Mouse (Mus musculus) lung, postnatal 25 days (tissue): ENCODE measurements at regions not wholly inside any gene's neighbourhood (a gene's known extent, or its start where the extent isn't known, plus 50 kb on each side); places are given as distances from the start of the nearest gene placed in this dataset.

ENCODE experiments used
- DNase-seq: peaks from one replicate; pipeline ENCODE4 v3.0.0; 2022; ENCODE audit warnings: low spot score

DNA sequence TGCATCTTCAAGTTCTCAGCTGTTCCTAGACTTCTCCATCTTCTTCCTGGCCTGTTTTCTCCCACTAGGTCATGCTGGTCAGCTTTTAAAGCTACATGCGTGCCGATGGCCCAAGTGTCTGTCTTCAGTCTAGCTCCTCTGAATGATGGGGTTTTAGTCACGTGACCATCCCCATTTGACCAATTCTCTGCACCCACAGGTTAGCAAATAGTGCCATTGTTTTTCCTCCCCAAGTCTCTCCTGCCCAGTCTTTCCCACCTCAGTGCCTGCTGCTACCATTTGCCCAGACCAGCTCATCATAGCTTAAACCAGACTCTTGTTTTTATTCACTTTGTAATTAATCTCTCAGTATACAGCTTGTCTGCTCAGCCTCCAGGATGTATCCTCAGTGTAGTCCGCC is 62.3 kb downstream of the Zfp706 start:
- no peak for DNase-seq

DNA sequence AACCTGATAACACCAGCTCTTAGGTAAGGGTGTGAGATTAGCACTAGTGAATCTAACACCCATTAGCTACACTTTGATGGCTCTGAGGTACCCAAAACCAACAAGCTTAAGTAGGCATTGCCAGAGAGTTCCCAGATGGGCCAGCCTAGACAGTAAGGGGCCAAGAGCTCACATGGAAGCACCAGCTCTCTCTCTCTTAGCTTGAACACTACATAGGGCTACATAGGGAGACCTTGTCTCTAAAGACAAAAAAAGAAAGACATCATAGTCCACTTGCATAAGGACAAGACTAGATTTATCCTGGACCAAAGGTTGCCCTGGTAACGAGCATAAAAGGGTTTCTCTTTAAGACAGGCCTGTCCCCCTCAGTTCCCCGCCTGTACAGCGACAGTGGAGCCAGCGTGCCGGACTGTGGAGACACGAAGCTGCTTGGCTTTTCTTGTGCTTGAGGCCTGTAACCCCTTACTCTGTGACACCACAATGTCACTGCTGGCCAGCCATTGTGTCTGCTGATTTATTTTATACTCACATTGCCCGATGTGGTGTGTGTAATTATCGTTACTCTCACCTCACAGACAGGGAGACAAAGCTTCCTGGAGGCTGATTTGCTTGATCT is 62.9 kb downstream of the Zfp706 start:
- DNase-seq = no peak

GRCm38 (mm10) chr15:36943492-36944112 is 64.0 kb downstream of the Zfp706 start:
- no peak for DNase-seq

GRCm38 (mm10) chr15:36942261-36942660 is 65.3 kb downstream of the Zfp706 start:
- no peak for DNase-seq

DNA sequence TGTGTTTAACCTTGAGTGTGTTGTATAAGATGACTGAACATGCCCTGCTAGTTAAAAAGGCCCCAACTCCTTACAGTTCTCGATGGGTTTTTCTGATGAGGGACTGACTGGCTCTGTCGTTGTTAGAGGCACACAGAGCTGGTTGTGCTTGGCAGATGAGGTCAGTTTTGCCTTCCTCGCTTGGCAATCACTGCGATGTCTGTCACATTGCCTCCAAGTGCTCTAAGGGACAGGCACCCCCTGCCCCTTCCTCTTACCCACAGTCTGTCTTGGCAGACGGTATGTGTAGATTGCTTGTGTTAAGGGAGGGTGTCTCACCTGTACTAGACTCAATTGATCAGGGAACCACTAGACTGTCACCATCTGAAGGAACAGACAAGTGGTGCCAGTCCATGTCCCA is 65.8 kb downstream of the Zfp706 start:
- DNase-seq = no peak

GRCm38 (mm10) chr15:36939608-36940007 is 68.0 kb downstream of the Zfp706 start:
- DNase-seq = no peak

DNA sequence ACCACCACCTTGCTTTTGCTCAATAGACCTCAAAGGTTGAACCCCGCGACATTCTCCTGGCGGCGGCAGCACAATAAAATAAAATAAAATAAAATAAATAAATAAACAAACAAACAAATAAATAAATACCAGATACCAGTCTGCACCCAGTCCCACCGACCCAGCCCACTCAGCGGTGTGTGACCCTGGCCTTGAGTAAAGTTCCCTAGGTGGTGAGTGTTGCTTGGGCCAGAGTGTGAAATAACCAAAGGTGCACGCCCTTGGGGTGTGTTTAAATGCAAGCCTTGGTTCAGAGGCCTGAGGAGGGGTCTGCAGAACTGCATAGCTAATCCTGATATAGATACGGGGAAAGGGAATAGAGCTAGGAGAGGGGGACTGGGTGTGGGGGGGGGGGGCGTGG is 68.4 kb downstream of the Zfp706 start:
- no peak for DNase-seq

- DNase-seq = peak; percentile 91
These were observed 68.9 kb downstream of the Zfp706 start for GRCm38 (mm10) chr15:36938511-36939150.

- peak; percentile 26 for DNase-seq
These were observed 69.6 kb downstream of the Zfp706 start for GRCm38 (mm10) chr15:36937757-36938498.

DNA sequence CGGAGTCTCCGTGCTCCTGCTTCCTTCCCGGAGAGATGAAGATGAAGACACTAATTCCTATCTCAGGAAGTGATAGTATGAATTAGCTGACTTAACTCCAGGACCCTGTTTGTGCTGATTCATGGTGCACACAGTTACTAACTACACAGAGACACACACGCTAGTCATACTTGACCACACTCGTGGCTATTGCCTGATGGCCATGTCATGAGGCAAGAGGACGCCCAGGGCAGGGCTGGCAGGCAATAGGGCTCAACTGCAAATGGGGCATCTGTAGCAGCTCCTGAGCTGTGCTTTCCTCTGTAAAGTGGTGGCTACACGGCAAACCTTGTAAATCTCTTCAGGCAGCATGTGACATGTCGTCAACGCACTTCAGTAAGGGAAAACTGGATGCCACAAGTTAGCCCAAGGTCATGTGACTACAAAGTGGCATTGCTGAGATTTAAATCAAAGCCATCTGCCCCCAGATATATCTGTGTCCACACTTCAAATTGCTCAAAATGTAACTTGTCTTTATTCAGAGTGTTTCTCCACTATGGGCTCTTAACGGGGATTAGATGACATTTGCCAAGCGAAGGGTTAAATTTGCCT is 70.4 kb downstream of the Zfp706 start:
- no peak for DNase-seq

DNA sequence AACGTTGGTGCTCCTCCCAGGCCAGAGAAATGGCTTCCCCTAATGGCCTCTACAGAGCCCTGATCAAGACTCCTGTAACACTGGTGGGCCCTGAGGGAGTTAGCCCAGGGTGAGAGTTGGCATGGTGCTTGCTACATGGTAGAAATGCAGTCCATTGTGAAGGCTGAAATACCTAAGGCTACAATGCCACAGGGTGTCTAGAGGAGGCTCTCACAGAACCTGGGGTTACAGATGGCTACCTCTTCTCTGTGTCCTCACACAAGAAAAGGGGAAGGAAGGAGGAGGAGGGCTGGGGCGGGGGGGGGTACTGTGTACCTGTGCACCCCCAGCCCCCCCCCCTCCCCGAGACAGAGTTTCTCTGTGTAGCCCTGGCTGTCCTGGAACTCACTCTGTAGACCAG is 72.8 kb downstream of the Zfp706 start:
- no peak for DNase-seq

- peak; percentile 72 for DNase-seq
These were observed 74.0 kb downstream of the Zfp706 start for GRCm38 (mm10) chr15:36933581-36933991.

DNA sequence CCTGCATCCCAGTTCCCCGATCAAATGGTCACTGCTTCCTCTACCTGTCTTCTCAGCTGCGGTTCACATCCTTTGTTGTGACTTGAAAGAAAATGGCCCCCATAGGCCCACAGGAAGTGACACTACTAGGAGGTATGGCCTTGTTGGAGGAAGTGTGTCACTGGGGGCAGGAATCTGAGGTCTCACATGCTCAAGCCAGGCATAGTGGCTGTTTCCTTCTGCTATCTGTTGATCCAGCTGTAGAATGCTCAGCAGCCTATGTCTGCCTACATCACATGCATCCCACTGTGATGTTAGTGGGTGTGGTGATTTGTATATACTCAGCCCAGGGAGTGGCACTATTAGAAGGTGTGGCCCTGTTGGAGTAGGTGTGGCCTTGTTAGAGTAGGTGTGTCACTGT is 76.1 kb downstream of the Zfp706 start:
- DNase-seq = no peak

DNA sequence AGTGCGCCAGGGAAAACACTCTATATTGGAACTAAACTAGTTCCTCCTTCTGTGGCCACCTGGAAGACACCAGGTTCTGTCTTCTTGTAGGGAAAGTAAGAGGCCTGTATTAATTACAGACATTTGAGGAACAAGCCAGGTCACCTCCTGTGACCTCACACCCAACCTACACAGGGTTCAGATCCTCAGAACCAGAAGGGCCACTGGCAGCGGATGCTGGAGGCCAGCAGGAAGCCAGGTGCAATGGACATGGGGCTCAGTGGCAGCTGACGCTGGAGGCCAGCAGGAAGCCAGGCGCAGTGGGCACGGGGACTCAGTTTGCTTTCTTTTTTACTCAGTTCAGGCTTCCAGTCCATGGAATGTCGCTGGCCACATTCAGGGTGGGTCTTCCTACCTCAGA is 77.1 kb downstream of the Zfp706 start:
- DNase-seq = no peak

DNA sequence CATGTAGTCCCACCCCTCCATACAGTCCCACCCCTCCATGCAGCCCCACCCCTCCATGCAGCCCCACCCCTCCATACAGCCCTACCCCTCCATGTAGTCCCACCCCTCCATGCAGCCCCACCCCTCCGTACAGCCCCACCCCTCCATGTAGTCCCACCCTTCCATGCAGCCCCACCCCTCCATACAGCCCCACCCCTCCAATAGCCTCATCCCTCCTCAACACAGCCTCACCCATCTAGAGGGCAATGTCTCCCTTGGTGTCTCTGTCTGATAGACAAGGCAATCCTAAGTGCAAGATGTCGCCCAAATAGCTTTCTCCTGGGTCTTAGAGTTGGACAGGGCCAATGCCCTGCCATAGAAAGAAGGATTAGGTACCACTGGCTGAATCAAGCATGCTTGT is 77.8 kb downstream of the Zfp706 start:
- DNase-seq = no peak

DNA sequence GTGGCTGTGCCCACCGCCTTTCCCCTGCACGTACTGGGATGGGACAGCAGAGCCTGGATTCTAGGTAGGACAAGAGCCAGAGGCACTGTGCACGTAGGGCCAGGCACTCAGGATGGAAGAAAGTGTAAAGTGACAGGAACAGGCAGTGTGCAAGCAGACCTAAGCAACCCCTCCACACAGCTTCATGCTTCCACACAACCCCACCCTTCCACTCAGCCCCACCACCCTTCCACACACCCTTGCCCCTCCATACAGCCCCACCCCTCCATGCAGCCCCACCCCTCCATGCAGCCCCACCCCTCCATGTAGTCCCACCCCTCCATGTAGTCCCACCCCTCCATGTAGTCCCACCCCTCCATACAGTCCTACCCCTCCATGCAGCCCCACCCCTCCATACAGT is 78.5 kb downstream of the Zfp706 start:
- no peak for DNase-seq

GRCm38 (mm10) chr15:36928678-36929077 is 78.9 kb downstream of the Zfp706 start:
- DNase-seq = no peak

DNA sequence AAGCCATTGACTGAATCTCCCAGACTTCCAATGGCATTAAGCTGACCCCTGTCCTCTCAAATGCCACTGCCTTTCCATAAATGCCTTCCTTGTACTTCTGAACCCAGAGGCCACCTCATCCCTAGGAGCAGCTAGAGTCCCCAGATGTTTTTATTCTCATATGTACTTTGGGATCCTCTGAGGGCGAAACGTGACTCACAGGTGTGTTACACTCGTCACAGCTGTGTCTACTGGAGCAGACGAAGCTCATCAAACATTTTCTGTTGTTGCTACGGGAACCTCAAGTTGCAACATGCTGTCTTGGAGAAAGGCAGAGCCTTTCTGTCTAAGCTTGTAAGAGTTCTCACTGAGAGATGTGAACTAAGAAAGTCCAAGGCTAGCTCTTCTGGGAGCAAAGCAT is 80.1 kb downstream of the Zfp706 start:
- no peak for DNase-seq

- peak; percentile 66 for DNase-seq
These were observed 83.4 kb downstream of the Zfp706 start for GRCm38 (mm10) chr15:36924171-36924570.

- no peak for DNase-seq
These were observed 86.2 kb downstream of the Zfp706 start for GRCm38 (mm10) chr15:36921384-36921783.

- DNase-seq = no peak
These were observed 86.7 kb downstream of the Zfp706 start for GRCm38 (mm10) chr15:36920886-36921285.

GRCm38 (mm10) chr15:36919704-36920103 is 87.9 kb downstream of the Zfp706 start:
- no peak for DNase-seq

GRCm38 (mm10) chr15:36919209-36919608 is 88.4 kb downstream of the Zfp706 start:
- DNase-seq = no peak
